Mouse (Mus musculus) T-helper 1 cell (primary cell): ENCODE measurements around the gene Popdc2.

Experiments
- in situ Hi-C: fragments of 300-600 bp; cut with MboI, MseI; formaldehyde crosslinking; loops from one replicate; pipeline ENCODE4 v1.15.1; 2025; ENCODE audit warnings: high pct_unique_total_duplicates

The Popdc2 gene

DNA sequence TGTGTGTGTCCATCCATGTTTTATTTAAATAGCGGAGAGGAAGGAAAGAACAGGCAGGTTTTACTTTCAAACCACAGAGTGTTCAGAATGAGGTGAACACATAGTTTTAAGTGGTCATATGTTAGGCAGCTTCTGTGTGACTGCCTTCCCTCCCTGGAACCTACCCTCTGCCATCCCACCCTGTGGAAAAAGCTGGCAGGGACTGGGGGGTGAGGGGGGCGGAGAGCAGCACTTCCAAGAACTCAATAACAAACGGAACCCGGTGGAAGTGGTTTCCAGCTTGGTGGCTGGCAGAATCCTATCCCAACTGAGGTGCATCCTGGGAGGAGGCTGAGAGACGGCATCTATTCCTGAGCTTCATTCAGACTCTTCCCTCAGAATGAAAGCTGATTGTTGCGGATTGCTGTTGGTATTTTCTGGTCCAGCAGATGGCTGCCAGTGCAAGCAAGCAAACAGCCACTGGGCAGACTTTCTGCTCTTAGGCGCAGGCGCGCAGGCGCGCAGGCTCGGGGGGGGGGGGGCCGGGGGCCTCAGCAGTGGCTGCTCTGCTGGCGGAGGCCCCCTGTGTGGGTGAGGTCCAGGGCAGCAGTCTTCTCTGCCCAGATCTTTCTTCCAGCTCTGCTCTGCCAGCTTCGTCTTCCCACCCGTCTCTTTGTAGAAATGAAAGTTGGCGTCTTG lies 14.3 kb downstream of the Popdc2 start:
- in situ Hi-C loops = no loop called here

DNA sequence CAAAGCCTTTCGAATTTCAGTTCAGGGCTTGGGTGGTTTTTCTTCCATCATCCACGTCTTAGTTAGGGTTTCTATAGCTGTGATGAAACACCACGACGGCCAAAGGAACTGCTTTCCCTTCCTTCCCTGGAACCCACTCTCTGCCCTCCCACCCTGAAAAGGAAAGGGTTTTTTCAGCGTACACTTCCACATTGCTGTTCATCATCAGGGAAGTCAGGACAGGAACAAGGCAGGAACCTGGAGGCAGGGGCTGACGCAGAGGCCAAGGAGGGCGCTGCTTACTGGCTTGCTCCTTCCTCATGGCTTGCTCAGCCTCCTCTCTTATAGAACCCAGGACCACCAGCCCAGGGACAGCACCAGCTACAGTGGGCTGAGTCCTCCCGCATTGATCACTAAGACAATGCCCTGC lies 14.8 kb downstream of the Popdc2 start:
- in situ Hi-C loops = no loop called here

DNA sequence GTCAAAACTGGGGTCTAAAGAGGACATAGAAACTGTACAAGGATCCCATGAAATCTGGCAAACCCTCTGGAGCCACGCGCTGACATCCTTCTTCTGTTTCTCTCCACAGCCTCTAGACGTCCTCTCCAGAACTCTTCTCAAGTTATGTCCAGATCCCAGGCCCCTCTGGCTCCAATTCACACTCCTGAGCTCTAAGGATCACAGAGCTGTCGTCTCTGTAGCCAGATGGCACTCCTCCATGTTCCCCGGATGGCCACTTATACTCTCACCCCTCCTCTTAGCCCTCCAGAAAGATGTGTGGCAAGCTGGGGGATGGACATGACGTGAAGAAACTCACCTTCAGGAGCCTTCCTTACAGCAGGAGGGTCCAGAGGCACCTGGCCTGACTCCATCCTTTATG lies 15.5 kb downstream of the Popdc2 start:
- in situ Hi-C loops = no loop called here

DNA sequence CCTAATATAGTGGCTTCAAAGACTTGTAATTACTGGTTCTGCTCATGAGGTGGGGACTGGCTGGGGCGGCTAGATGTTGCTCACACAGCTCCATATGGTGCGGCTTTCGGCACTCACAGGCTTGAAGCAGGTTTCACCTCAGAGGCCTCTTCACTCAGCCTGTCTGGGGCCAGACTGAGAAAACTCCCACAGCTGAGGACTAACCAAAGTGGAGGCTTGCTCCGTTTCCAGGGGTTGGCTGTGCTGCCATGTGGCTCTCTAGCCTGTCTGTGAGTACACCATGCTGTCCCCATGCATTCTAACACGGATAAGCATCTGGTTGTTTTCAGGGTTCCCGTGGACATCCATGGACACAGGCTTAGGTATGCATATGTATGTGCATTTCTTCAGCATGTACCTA lies 16.6 kb downstream of the Popdc2 start:
- in situ Hi-C loops = no loop called here

DNA sequence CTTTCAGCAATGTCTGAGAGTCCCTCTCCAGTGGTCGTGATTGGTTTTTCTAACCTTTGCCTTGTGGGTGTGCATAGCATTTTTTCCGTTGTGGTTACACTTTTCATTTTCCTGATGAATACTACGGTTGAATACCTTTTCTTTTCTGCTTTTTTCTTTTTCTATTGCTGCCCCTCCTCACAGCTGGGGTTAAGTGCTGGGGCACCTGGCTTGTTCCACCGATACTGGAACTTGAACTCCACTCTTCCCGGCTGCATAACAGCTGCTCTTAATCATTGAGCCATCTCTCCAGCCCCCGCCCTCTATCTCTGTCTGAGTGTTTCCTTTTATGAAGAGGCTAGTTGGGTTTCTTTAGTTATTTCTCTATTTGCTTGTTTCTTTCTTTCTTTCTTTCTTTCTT lies 17.1 kb downstream of the Popdc2 start:
- in situ Hi-C loops = no loop called here

DNA sequence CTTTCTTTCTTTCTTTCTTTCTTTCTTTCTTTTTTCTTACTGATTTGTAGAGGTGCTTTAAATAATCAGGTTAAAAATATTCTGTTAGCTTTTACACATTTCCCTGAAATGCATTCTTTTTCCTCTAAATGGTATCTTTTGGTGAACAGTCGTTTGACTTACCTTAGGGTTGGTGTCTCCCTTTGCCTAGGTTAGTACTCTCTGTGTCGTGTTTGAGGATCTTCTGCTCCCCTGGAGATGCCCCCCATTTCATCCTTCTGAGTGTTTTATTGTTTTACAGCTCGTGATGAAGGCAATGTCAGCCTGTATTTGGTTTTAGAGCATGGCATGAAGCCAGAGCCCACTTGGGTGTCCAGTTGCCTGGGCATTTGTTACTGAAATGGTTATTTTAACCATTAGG lies 17.5 kb downstream of the Popdc2 start:
- in situ Hi-C loops = no loop called here

DNA sequence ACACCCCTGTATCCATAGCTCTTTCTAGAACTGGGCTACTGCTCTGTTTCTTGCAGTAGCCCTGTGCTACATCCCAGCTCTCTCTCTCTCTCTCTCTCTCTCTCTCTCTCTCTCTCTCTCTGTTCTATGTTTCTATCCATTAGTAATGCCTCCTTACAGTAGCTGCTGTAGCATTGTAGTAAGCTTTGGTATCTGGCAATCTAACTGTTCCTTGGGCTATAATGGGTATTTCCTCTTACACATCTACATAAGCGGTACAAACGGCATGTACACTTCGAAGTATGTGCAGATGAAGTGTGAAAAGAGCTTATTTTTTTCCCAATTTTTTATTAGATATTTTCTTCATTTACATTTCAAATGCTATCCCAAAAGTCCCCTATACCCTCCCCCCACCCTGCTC lies 17.9 kb downstream of the Popdc2 start:
- in situ Hi-C loops = no loop called here

DNA sequence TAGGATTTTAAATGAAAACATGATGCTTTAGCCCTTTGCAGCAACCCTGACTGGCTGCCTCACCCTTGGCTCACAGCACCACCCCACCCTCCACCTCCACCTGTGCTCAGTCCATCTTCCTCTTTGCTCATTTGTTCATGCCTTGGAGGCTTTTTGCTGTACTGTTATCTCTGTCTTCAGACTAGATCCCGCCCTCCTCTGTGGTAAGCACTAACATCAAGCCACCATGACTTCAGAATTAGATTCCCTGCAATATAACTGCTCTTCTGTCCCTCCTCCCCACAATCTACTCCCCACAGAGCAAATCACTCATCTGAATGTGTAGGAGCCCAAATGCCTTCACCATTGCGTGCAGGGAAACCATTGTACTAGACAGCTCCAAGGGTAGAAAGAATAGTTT lies 21.7 kb downstream of the Popdc2 start:
- in situ Hi-C loops = no loop called here

DNA sequence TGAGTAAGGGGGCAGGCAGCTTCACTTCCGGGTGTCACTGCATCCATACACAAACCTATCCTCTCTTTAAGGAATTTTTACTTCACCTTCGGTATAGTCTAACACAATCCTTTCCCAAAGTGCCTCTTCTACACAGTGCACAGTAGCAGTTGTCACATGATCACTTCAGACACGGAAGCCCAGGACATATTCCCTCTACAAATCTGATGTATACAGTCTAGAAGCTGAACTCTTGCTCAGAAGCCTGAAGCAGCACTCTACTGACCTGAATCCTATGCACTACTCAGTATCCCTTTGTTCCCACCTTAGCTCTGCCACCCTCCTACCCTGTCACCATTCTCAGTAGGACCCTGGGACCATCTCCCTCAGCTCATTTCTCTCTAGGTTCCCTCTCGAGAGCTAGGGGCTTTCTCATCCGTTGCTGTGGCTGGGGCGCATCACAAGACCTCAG lies 23.2 kb downstream of the Popdc2 start:
- in situ Hi-C loops = no loop called here

DNA sequence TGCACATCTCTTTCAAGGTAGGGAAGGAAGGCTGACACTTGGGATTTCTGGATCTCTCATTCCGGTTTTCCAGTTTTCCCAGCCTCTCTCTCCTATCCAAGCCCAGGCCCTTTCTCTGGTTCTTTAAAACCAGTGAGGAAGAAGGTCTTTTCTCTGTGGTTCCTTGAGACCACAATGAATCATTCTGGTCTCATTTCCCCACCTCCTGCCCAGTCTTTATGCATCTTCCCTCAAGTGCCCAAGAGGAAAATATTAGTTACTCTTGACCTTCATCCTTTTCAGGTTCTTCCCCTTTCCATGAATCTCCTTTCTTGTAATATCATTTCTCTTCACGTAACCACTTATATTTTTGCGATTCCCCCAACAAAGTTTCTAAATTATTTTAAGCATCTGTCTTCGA lies 23.7 kb downstream of the Popdc2 start:
- in situ Hi-C loops = no loop called here

DNA sequence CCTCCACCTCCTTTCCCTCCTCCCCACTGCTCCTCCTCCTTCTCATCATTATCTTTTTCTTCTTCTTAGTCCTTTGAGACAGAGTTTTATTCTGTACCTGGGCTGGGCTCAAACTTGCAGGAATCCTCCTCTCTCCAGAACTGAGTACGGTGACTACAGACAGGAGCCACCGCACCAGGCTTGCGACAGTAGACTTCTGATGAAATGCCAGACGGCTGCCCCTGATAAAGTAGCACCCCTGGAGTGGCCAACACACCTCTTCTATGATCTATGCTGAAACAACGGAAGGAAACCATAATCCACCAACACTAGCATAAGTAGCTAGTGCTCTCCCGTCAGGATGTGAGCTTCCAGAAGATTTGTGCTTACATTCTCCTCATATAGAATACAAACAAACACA lies 25.4 kb downstream of the Popdc2 start:
- in situ Hi-C loops = no loop called here

DNA sequence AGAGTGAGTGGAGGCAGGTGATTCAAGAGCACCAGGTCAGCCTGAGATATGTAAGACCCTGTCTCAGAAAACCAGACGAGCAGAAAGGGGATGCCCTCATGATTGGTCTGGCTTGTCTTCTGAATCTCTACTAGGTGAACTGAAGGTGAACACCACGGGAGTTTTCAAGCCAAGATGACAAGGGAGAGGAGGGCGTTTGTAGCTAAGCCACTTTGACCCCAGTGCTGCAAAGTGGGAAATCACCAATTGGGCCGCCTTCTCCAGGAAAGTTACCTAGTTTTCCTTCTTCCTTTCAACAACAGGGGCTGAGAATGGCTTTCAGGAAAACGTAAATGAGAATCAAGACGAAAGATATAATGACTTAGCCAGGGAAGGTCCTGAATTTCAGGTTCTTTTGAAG lies 26.7 kb downstream of the Popdc2 start:
- in situ Hi-C loops = no loop called here

DNA sequence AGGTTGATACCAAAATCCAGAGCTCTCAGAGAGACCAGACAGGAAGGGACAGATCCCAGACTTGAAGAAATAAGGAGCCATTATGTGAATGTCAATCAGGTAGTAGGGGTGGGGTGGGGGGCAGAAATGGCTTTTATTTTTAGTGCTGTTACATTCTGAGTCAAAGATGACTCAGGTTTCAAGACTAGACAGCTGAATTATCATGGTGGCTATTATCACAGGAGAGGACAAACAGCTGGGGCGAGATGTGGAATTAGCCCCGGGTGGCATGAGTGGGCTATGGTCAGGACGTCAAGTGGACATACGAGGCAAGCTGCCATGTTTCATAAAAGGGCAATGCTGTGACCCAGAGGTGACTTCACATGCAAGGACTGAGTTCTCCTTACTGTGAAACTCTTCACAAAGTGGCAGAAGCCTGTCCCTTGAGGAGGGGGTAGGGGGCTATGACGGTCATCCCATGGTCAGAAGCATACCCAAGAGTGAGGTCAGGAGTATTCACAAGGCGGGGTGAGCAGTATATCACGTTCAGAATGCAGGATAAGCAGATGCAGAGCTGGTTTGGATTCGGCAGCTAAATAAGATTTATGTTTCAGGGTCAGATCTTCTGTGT lies 27.4 kb downstream of the Popdc2 start:
- in situ Hi-C loops = no loop called here

DNA sequence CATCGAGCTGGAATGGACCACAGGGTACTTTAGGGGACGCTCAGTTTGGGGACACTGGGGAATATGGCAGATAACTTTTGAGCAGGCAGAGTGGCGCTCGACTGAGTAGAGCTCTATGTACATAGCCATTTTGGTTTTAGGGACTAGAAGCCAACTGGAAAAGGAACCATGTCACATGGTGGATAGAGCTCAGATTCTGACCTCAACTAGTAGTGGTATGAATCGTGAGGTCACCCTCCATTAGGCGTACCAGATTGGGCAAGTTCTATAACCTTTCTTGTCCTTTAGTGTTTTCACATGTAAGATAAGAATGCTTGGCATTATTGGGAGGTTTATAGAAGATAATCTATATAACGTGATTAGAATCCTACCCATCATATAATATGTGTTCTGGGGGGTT lies 28.3 kb downstream of the Popdc2 start:
- in situ Hi-C loops = no loop called here

DNA sequence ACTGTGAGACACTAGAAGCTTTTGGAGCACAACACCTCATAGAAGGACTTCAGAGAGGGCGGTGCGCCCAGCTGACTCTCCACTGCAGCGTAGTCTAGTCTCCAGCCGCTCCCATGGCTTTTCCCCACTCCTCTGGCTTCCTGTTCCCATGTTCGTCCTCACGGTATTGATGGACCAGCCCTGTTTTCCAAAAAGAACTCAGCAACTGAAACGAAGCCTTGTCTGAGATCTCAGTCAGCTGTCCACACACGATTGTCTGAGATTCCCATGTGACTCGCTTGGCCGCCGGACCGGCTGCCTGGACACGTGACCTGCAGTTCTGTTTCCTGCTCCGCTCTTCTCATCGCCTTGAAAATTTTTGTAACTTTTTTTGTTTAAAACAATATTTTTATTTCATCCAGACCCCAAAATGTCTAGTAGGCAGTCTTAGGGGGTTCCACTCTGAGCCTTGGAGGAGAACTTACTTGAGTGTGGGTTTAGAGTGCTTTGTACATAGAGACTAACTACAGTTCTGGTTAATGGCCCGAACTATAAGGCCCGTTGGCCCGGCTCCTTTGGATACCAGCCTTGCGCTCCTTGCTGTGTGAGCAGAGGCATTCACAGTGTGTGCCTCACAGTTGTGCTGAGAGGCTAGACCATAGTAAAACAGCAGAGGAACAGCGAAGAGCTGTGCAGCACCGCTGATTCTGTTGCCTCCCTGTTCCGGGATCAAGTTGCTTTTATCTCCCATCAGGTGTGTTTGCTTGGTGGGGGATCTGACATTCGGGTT lies 30.3 kb downstream of the Popdc2 start:
- in situ Hi-C loops = no loop called here

DNA sequence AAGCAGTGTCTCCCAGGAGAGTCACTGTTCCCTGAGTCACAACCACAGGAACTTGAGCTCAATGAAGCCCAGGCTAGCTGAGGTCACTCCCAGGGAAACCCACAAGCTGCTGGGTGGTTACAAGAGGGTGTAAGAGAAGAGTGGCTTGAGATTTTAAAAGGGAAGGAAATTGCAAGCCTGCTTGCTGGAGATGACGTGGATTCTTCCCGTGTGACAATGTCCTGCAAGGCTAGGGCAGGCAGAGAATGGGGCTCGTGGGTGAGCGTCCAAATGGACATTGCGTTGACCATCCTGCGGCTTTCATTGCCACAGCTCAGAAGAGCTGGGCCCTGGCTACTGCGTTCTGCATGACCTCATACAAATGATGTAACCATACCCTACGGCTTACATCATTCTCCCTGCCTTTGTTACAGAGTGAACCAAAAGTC lies 32.2 kb downstream of the Popdc2 start:
- in situ Hi-C loops = no loop called here

DNA sequence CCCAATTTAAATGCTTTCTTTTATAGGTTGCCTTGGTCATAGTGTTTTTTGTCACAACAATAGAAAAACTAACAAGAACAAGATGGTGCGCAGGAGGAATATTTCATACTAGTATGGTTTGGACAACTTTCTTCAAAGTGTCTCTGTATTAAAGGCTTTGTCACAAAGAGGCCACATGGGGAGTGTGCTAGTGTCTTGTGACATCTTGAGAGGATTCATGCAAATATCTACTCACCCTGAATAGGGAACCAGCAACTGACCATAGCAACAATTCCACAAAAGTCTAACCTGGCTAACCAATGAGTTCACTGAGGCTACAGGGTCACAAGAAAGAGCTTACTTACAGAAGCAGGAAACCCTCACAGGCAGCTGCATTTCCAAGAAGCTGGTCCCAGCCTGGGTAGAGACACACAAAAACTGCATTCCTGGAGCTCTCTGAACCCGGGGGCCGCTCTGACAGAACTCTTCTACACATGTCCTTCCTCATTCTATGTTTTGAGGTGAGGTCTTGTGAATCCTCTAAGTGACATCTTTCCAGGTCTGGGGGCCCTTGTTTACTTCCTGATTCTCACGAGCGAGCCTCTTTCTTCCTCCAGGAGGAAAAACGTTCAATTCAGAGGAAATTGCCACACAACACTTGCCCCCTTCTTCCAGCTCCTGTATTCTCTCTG lies 33.2 kb downstream of the Popdc2 start:
- in situ Hi-C loops = no loop called here

DNA sequence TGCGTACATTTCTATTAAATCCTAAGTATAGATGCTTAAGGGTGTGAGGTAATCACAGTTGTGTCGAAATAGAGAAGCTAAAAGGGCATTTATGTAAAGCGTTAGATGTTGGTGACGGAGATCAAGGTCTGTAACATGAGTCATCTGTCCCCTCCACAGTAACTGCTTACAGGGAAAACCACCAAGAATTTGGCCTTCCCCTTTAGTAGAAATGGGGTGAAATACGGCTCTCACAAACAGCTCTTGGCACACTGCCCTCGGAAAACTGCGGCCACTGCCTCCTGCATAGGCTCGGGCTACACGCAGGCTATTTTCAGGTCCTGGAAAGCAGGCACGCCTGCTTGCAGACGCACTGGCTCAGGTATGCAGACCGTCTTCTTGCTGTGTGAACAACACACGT lies 34.1 kb downstream of the Popdc2 start:
- in situ Hi-C loops = no loop called here

DNA sequence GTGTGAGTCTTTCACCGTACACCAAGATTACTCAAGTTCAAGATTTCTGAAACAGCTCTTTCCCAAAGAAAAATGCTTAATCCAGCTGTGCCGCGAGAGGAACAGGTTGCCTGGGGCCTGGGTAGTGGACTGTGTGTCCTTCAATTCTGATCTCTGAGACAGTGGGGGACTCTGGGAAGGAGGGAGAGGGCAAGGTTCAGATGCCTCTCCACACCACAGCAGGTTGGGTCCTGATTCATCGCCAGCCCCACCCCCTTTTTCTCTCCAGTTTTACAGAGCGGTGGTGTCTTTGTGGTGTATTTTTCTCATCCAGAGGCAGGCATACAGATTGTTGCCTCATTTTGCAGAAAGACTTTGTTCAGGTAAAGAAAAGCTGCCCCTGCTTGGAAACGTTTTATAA lies 36.3 kb downstream of the Popdc2 start:
- in situ Hi-C loops = no loop called here

DNA sequence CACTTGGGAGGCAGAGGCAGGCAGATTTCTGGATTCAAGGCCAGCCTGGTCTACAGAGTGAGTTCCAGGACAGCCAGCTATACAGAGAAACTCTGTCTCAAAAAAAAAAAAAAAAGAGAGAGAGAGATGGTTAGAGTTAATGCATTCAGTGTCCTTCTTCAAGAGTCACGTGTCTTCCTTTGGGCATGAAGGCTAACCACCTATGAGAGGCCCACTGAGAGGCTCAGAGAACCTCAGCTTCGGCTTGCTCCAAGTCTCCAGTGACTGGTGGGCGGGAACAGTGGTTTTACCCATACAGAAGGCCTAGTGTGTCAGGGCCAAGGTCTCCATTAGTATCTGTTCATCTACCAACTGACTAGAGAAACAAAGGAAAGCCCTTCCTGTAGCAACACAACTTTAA lies 37.1 kb downstream of the Popdc2 start:
- in situ Hi-C loops = no loop called here

DNA sequence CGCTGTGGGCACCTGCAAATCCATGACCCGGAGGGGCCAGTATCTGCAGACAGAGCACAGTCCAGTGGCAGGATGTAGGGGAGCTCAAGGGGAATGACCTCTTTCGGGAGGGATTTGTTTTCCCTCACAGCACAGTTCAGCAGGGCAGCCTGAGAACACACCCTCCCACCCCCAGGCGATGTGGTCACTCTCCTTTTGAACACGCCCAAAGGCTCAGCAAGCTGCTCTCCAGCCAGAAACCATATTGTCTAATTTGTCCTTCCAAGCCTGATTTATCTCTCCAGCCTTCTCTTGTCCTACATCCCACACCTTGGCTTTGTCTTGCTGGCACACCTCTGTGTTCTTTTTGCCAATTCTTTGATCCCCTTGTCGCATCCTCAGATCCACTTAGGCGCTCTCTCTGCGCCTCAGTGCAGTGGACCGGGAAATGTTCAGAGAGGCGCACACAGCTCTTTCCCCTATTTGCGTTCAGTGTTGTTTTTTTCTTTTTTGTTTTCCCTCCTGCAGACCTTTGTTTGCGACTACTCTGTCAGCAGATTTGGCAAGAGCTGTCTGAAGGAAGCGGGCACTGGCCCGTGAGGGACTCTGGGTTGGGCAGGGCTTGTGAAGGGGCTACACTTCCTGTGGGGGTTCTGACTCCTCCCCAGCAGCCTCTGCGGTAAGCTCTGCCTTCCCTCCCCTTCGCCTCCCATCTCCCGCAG lies 37.7 kb downstream of the Popdc2 start:
- in situ Hi-C loops = no loop called here
